12 mouse cellular contexts compared by ENCODE assay signal in the genomic region with DNA sequence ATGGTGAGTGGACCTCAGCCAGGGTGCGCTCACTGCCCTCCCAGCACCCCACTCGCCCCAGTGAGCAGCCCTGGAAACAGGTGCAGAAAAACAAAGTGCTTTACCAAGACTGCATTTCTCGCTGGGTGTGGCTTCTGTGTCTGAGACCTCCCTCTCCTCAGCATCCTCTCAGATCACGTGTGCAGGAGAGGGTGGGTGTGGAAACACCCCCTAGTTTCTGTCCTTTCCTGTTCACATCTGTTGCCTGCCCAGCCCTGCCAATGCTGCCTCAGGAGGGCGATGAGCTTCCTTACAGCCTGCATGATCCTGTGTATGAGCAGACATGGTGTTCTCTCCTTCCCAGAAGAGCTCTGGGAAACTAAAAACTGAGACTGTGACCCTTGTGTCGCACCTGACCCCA. TPM values are rescaled to one million over a fixed set of nuclear protein-coding genes. Genes with fewer than 3 reads are reported as not detected.
DNase-seq lines count a peak whose midpoint lies in the region; ATAC-seq and TF ChIP-seq lines count a peak whose summit lies in the region.
"Had no signal": no experiment of that assay in that cellular context is flagged by ENCODE, and none has a peak within 500 bp of the region (broad histone marks: within the 10 kb centered on the region; RNA-seq: fewer than 3 reads in every experiment).

No protein-coding gene starts in this region.

- no peak for TF ChIP-seq CTCF in heart, adult 2 months (IDR thresholded peaks at IDR 0.05)

- H3K36me3 ChIP-seq in heart, embryonic 16.5 days (ENCODE audit: control insufficient read depth, insufficient read depth) = peaks cover 7% of the 10 kb centered on the region
- H3K36me3 ChIP-seq in heart, adult 2 months (ENCODE audit: control insufficient read depth, insufficient read depth, low read length) = no peaks in the 10 kb centered on the region

- 81% methylated on average over 6 of the region's 6 CpGs for WGBS in heart, embryonic 16.5 days
- 61% methylated on average over 6 of the region's 6 CpGs for WGBS in heart, adult 2 months

- intact Hi-C loops in heart, adult 2 months (cut with DNase I) = loop anchor here (5.0 kb wide), 1 partner anchor 71 kb away; no protein-coding TSS in a partner anchor

- H3K9me3 ChIP-seq in heart, embryonic 16.5 days (replicated peaks; ENCODE audit: control insufficient read depth, low read length) = no peaks in the 10 kb centered on the region

- no peak for DNase-seq in heart, adult 2 months
- DNase-seq in spleen, postnatal 36 days (ENCODE audit: low spot score in 2 of 2) = peak; percentile 10 to 13
- DNase-seq in spleen, postnatal 14 days (ENCODE audit: low spot score in 2 of 2) = no peak
- DNase-seq in lung, postnatal 25 days (ENCODE audit: low spot score) = peak; percentile 23
- peak; percentile 74 for DNase-seq in thymus, postnatal 4 days
- no peak for DNase-seq in gastrocnemius, adult 18-20 months (ENCODE audit: low spot score)
- DNase-seq in gastrocnemius, postnatal 25 days = no peak
- DNase-seq: heart, adult 18-20 months; midbrain, embryonic 14.5 days; spleen, adult 18-20 months had no signal

- H3K9ac ChIP-seq in heart, embryonic 16.5 days (ENCODE audit: low read length) = no peak overlapping the region
- no peak overlapping the region for H3K9ac ChIP-seq in heart, adult 2 months (ENCODE audit: low read depth, low read length)
- H3K9ac ChIP-seq: liver, embryonic 14.5 days had no signal

- no peak overlapping the region for H3K27ac ChIP-seq in heart, embryonic 16.5 days (ENCODE audit: low read length)
- no peak overlapping the region; the same call in 1 of the 2 replicates for H3K27ac ChIP-seq in heart, adult 2 months
- H3K27ac ChIP-seq: liver, embryonic 14.5 days had no signal

- H3K79me2 ChIP-seq in heart, adult 2 months (replicated peaks; ENCODE audit: control insufficient read depth, insufficient read depth, low read length) = no peaks in the 10 kb centered on the region

- H3K27me3 ChIP-seq in heart, embryonic 16.5 days (ENCODE audit: control insufficient read depth, insufficient read depth, low read length) = no peaks in the 10 kb centered on the region
- H3K27me3 ChIP-seq in heart, adult 2 months (ENCODE audit: control insufficient read depth, insufficient read depth, low read length) = no peaks in the 10 kb centered on the region

- H3K4me2 ChIP-seq in heart, embryonic 16.5 days (ENCODE audit: low read depth, low read length) = no peak overlapping the region

- no peak overlapping the region for H3K4me3 ChIP-seq in heart, embryonic 16.5 days (ENCODE audit: low read length)
- no peak overlapping the region for H3K4me3 ChIP-seq in heart, adult 2 months

- H3K4me1 ChIP-seq in heart, embryonic 16.5 days (ENCODE audit: control insufficient read depth, insufficient read depth, low read length) = 0 out of 2 replicates have a peak, but pooled peaks cover 2% of the 10 kb centered on the region
- H3K4me1 ChIP-seq in heart, adult 2 months (ENCODE audit: control insufficient read depth, insufficient read depth, low read length) = peaks cover 12% of the 10 kb centered on the region

- TF ChIP-seq POLR2A in heart, adult 2 months (IDR thresholded peaks at IDR 0.05; ENCODE audit: insufficient read depth, low read depth, low read length) = no peak

- TF ChIP-seq EP300 in heart, adult 2 months (IDR thresholded peaks at IDR 0.05; ENCODE audit: insufficient read depth, low read depth, low read length) = no peak

- ATAC-seq in heart, embryonic 16.5 days (replicated peaks; ENCODE audit: extremely low read depth, insufficient read depth, low FRiP score) = peak; percentile 30; the same call in 1 of the 2 replicates

RNA-seq across cellular contexts. Expression of a gene that starts 15.7 kb away (rescaled TPM):
- polyA plus RNA-seq in heart, embryonic 16.5 days (2015; fragmentation: Nextera tagmentation; extraction: Ambion mirVana) = 1.5 and 3.0 TPM in 2 replicates
- under 1 TPM; 0.50 to 0.55 TPM for total RNA-seq in heart, adult 2 months (2021)
- 1.00 TPM in 2 replicates for polyA plus RNA-seq in heart, adult 2 months (2012; rRNA removed)
- total RNA-seq in gastrocnemius, adult 18-20 months (2021) = under 1 TPM in 1 of 2 experiments, not detected in 1; 0.28 TPM
- under 1 TPM in 1 of 2 experiments, not detected in 1; 0.19 TPM for total RNA-seq in gastrocnemius, postnatal 25 days (2021)

Comparison
In these comparisons a context has a peak if more than half of its experiments do, and no peak if none do; other contexts are left out.
1. DNase-seq: peak in spleen, postnatal 36 days (2 of 2), lung, postnatal 25 days (single experiment) and thymus, postnatal 4 days (single experiment); none in heart, adult 2 months (0 of 2), spleen, postnatal 14 days (0 of 2), gastrocnemius, adult 18-20 months (single experiment) and gastrocnemius, postnatal 25 days (single experiment).